Mouse (Mus musculus): ENCODE data around the gene Pirb. TPM values are rescaled to one million over a fixed set of nuclear protein-coding genes. Genes with fewer than 3 reads are reported as not detected.
A peak's percentile ranks its signal among the peaks of the same experiment; 100 is the strongest.

Gene Pirb
- polyA plus RNA-seq, 1 experiment from 2014 or later: 1.4 TPM

DNA sequence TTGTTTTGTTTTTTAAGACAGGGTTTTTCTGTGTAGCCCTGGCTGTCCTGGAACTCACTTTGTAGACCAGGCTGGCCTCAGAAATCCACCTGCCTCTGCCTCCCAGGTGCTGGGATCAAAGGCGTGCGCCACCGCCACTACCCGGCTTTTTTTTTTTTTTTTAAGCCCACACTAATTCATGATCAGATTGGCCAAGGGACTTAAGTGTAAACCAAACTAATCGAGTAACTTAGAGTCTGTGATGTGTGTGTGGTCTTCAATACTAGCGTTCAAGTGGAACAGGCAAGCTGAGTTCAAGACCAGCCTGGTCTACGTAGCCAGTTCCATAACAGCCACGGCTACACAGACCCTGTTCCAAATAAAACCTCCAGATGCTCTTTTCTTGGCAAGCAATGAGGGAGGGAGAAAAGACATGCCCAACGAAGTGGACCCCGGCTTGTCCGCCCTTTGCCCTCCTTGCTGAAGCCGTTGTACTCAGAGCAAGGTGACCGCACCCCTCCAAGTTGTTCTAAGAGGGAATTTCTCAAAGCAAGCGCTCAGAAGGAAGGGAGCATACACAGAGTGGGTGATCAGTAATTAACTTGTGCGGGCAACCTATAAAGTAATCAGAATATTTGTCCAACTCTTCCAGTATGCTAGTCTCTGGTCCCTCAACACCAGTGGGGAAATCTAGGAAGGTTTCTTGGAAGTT lies 55.5 kb downstream of the Pirb start:
- H3K4me1 ChIP-seq: peaks cover 35% of the 10 kb centered on the region
- peak overlapping the region; percentile 55 for H3K4me3 ChIP-seq
- peak overlapping the region; percentile 72 for H3K27ac ChIP-seq
- 26% methylated on average over 15 of the region's 15 CpGs for WGBS
- H3K9ac ChIP-seq: peak overlapping the region; percentile 65
- H3K4me2 ChIP-seq: peak overlapping the region; percentile 69
- no peaks in the 10 kb centered on the region for H3K9me3 ChIP-seq
- peak; percentile 12; the same call in 1 of the 2 replicates for ATAC-seq (ENCODE audit: borderline replicate concordance, extremely low read depth, low FRiP score, low TSS enrichment)
- H3K27me3 ChIP-seq: no peaks in the 10 kb centered on the region
- peaks cover 35% of the 10 kb centered on the region for H3K36me3 ChIP-seq

Other genes starting within 250 kb of the Pirb start
- 0.10 TPM in 1 of 2 replicates, not detected in the other for gene Tarm1, start 217.8 kb downstream of the Pirb start, polyA plus RNA-seq (2015; fragmentation: Nextera tagmentation; extraction: Ambion mirVana)
- 0.10 TPM in 1 of 2 replicates, not detected in the other for gene Oscar, start 104.2 kb downstream of the Pirb start, polyA plus RNA-seq (2015; fragmentation: Nextera tagmentation; extraction: Ambion mirVana)
- gene Ndufa3, start 103.0 kb downstream of the Pirb start, polyA plus RNA-seq (2015; fragmentation: Nextera tagmentation; extraction: Ambion mirVana): 479 and 491 TPM in 2 replicates
- gene Tfpt, start 90.5 kb downstream of the Pirb start, polyA plus RNA-seq (2015; fragmentation: Nextera tagmentation; extraction: Ambion mirVana): 27.6 and 29.5 TPM in 2 replicates
- 104 and 105 TPM in 2 replicates for gene Prpf31, start 90.4 kb downstream of the Pirb start, polyA plus RNA-seq (2015; fragmentation: Nextera tagmentation; extraction: Ambion mirVana)
- gene Cnot3, start 75.1 kb downstream of the Pirb start, polyA plus RNA-seq (2015; fragmentation: Nextera tagmentation; extraction: Ambion mirVana): 51.4 TPM in 2 replicates
- 15.0 and 15.8 TPM in 2 replicates for gene Leng1, start 54.6 kb downstream of the Pirb start, polyA plus RNA-seq (2015; fragmentation: Nextera tagmentation; extraction: Ambion mirVana)
- 21.7 and 25.5 TPM in 2 replicates for gene Tmc4, start 42.8 kb downstream of the Pirb start, polyA plus RNA-seq (2015; fragmentation: Nextera tagmentation; extraction: Ambion mirVana)
- gene Tsen34, start 27.5 kb downstream of the Pirb start, polyA plus RNA-seq (2015; fragmentation: Nextera tagmentation; extraction: Ambion mirVana): 296 and 312 TPM in 2 replicates
- gene Mboat7, start 26.9 kb downstream of the Pirb start, polyA plus RNA-seq (2015; fragmentation: Nextera tagmentation; extraction: Ambion mirVana): 49.8 and 51.4 TPM in 2 replicates
- gene Rps9, start 16.4 kb downstream of the Pirb start, polyA plus RNA-seq (2015; fragmentation: Nextera tagmentation; extraction: Ambion mirVana): 1,380 and 1,502 TPM in 2 replicates
- gene Gm15448, start 105.3 kb upstream of the Pirb start, polyA plus RNA-seq (2015; fragmentation: Nextera tagmentation; extraction: Ambion mirVana): not detected in 2 replicates
- 0.50 and 0.65 TPM in 2 replicates for gene Pira2, start 124.7 kb upstream of the Pirb start, polyA plus RNA-seq (2015; fragmentation: Nextera tagmentation; extraction: Ambion mirVana)
- gene Gm14548, start 177.7 kb upstream of the Pirb start, polyA plus RNA-seq (2015; fragmentation: Nextera tagmentation; extraction: Ambion mirVana): 0.36 and 0.42 TPM in 2 replicates
- 0.33 and 0.39 TPM in 2 replicates for gene Lilra6, start 195.1 kb upstream of the Pirb start, polyA plus RNA-seq (2015; fragmentation: Nextera tagmentation; extraction: Ambion mirVana)